In genomic region chr16:11360576-11360975, GRCm38 (mm10) we compare ENCODE assay signal across 26 mouse cellular contexts. TPM values are rescaled to one million over a fixed set of nuclear protein-coding genes. Genes with fewer than 3 reads are reported as not detected.
"Had no signal": no experiment of that assay in that cellular context is flagged by ENCODE, and none has a peak within 500 bp of the region (broad histone marks: within the 10 kb centered on the region; RNA-seq: fewer than 3 reads in every experiment).

No protein-coding gene starts in this region.

RNA-seq across cellular contexts. Expression of gene Tnfrsf17, which starts 47.0 kb away (rescaled TPM):
- total RNA-seq: common myeloid progenitor, adult 5-6 weeks; forebrain, postnatal 0 days; gastrocnemius, adult 18-20 months; gastrocnemius, adult 2 months; gastrocnemius, adult 8-10 months; gastrocnemius, postnatal 14 days; gastrocnemius, postnatal 25 days; gastrocnemius, postnatal 36 days; gastrocnemius, postnatal 4 days; granulocyte monocyte progenitor cell, adult 5-6 weeks; heart, adult 18-20 months; heart, adult 2 months had no signal
- polyA plus RNA-seq: embryonic facial prominence, embryonic 10.5 days; embryonic facial prominence, embryonic 11.5 days; embryonic facial prominence, embryonic 12.5 days; embryonic facial prominence, embryonic 14.5 days; embryonic facial prominence, embryonic 15.5 days; erythroblast, embryonic 14.5 days; forebrain, embryonic 10.5 days; forebrain, embryonic 11.5 days; forebrain, embryonic 12.5 days; forebrain, embryonic 14.5 days; forebrain, embryonic 15.5 days; forebrain, embryonic 16.5 days; heart, embryonic 10.5 days; heart, embryonic 11.5 days had no signal
